ENCODE assay signal across 30 mouse cellular contexts in genomic region chr19:3375945-3376495, GRCm38 (mm10). TPM values are rescaled to one million over a fixed set of nuclear protein-coding genes. Genes with fewer than 3 reads are reported as not detected.
DNase-seq lines count a peak whose midpoint lies in the region; TF ChIP-seq lines count a peak whose summit lies in the region.
"Had no signal": no experiment of that assay in that cellular context is flagged by ENCODE, and none has a peak within 500 bp of the region (broad histone marks: within the 10 kb centered on the region; RNA-seq: fewer than 3 reads in every experiment).

No protein-coding gene starts in this region.

- no peak overlapping the region for H3K4me3 ChIP-seq in spleen, adult 2 months (ENCODE audit: extremely low read depth, insufficient read depth, insufficient read length)
- no peak overlapping the region for H3K4me3 ChIP-seq in macrophage (ENCODE audit: inconsistent target)
- H3K4me3 ChIP-seq: embryonic facial prominence, embryonic 13.5 days; forebrain, embryonic 10.5 days; forebrain, embryonic 15.5 days; heart, embryonic 13.5 days; hindbrain, embryonic 13.5 days; limb, embryonic 13.5 days; liver, embryonic 12.5 days; megakaryocyte, embryonic 14.5 days; midbrain, embryonic 12.5 days; myocyte; stomach, embryonic 15.5 days had no signal

- no peak for TF ChIP-seq POLR2A in spleen, adult 2 months (IDR thresholded peaks at IDR 0.05; ENCODE audit: low read depth, low read length)

- no peaks in the 10 kb centered on the region for H3K4me1 ChIP-seq in spleen, adult 2 months (ENCODE audit: control insufficient read depth, insufficient read depth, insufficient read length)
- H3K4me1 ChIP-seq: forebrain, embryonic 10.5 days; forebrain, embryonic 15.5 days; heart, embryonic 13.5 days; hindbrain, embryonic 13.5 days; limb, embryonic 13.5 days; midbrain, embryonic 12.5 days had no signal

- H3K27ac ChIP-seq in spleen, adult 2 months (ENCODE audit: insufficient read depth, low read length) = peak overlapping the region; percentile 4; the same call in 1 of the 2 replicates
- peak overlapping the region; percentile 90 for H3K27ac ChIP-seq in macrophage
- H3K27ac ChIP-seq: embryonic facial prominence, embryonic 13.5 days; forebrain, embryonic 10.5 days; forebrain, embryonic 15.5 days; heart, embryonic 13.5 days; hindbrain, embryonic 13.5 days; kidney, postnatal 0 days; limb, embryonic 13.5 days; liver, embryonic 12.5 days; midbrain, embryonic 12.5 days; stomach, embryonic 15.5 days had no signal

- WGBS in spleen, adult 2 months = 86% methylated on average over 7 of the region's 7 CpGs
- WGBS in macrophage (ENCODE audit: missing documents) = 91% methylated on average over 7 of the region's 7 CpGs

- peaks cover 45% of the 10 kb centered on the region for H3K36me3 ChIP-seq in spleen, adult 2 months (ENCODE audit: control insufficient read depth, insufficient read depth, low read length)
- peaks cover 44% of the 10 kb centered on the region for H3K36me3 ChIP-seq in macrophage (ENCODE audit: inconsistent target)
- H3K36me3 ChIP-seq: forebrain, embryonic 10.5 days; forebrain, embryonic 15.5 days; midbrain, embryonic 12.5 days had no signal

- TF ChIP-seq CTCF in spleen, adult 2 months (IDR thresholded peaks at IDR 0.05; ENCODE audit: extremely low read depth, insufficient read depth, insufficient read length, insufficient replicate concordance) = no peak

- intact Hi-C loops in heart, postnatal 25 days (cut with DNase I) = no loop called here

- H3K79me2 ChIP-seq in macrophage (ENCODE audit: inconsistent target) = no peaks in the 10 kb centered on the region

- no peaks in the 10 kb centered on the region for H3K27me3 ChIP-seq in spleen, adult 2 months (ENCODE audit: control insufficient read depth, insufficient read depth, low read length)
- H3K27me3 ChIP-seq: CH12.LX; embryonic facial prominence, embryonic 13.5 days; forebrain, embryonic 15.5 days; heart, embryonic 13.5 days; hindbrain, embryonic 13.5 days; limb, embryonic 13.5 days; liver, embryonic 12.5 days; megakaryocyte, embryonic 14.5 days; midbrain, embryonic 12.5 days; stomach, embryonic 15.5 days had no signal

- DNase-seq in cerebellum, postnatal 10 days = peak; percentile 38 to 44
- no peak for DNase-seq in cerebellum, adult 9-10 months
- no peak for DNase-seq in spleen, adult 2 months (ENCODE audit: low read depth in 1 of 2, low spot score in 2 of 2)
- no peak for DNase-seq in spleen, postnatal 4 days (ENCODE audit: low spot score in 2 of 2)
- DNase-seq in lung, postnatal 10 days = peak; percentile 82
- DNase-seq in heart, postnatal 25 days (ENCODE audit: low spot score) = no peak
- DNase-seq in kidney, postnatal 10 days = no peak
- DNase-seq: cerebellum, adult 2 months; gastrocnemius, postnatal 10 days; heart, postnatal 14 days; kidney, adult 8-10 months; lung, embryonic 14.5 days; thymus, postnatal 14 days had no signal

RNA-seq across cellular contexts. Expression of gene Tesmin, which starts 12.6 kb away (rescaled TPM):
- polyA plus RNA-seq in spleen, adult 2 months (2012; rRNA removed) = 0.43 and 0.74 TPM in 2 replicates
- 1 to 10 TPM in 15 of 26 experiments, under 1 TPM in 6, not detected in 5; 0.37 to 2.0 (median 1.3) TPM for total RNA-seq in macrophage (2018; cell fraction: chromatin; rRNA removed)
- total RNA-seq in macrophage (2018; cell fraction: cytosol; rRNA removed) = 1 to 10 TPM in 1 of 26 experiments, under 1 TPM in 25; 0.33 to 1.1 (median 0.59) TPM
- total RNA-seq in macrophage (2018; cell fraction: nucleus; rRNA removed) = 1 to 10 TPM in 12 of 26 experiments, under 1 TPM in 12, not detected in 2; 0.24 to 2.4 (median 0.98) TPM
- 0.16 to 0.80 TPM (median 0.49 TPM) in 3 replicates for polyA plus RNA-seq in macrophage (2018)
- 1 to 10 TPM; 3.9 to 4.2 TPM for total RNA-seq in heart, postnatal 25 days (2021)

RNA-seq across cellular contexts. Expression of gene Gal, which starts 38.3 kb away (rescaled TPM):
- 13.1 and 22.2 TPM in 2 replicates for polyA plus RNA-seq in spleen, adult 2 months (2012; rRNA removed)
- not detected for total RNA-seq in macrophage (2018; cell fraction: chromatin; rRNA removed)
- under 1 TPM in 18 of 26 experiments, not detected in 8; 0.20 to 0.65 (median 0.33) TPM for total RNA-seq in macrophage (2018; cell fraction: cytosol; rRNA removed)
- total RNA-seq in macrophage (2018; cell fraction: nucleus; rRNA removed) = under 1 TPM in 1 of 26 experiments, not detected in 25; 0.91 TPM
- not detected in 3 replicates for polyA plus RNA-seq in macrophage (2018)
- not detected for total RNA-seq in heart, postnatal 25 days (2021)
- total RNA-seq: CH12.LX; common myeloid progenitor, adult 5-6 weeks; heart, adult 8-10 months; heart, postnatal 14 days had no signal
- polyA plus RNA-seq: C2C12, myocyte had no signal

RNA-seq across cellular contexts. Expression of gene Cpt1a, which starts 53.9 kb away (rescaled TPM):
- polyA plus RNA-seq in spleen, adult 2 months (2012; rRNA removed) = 45.9 and 68.9 TPM in 2 replicates
- 10 to 100 TPM in 24 of 26 experiments, 1 to 10 TPM in 2; 8.6 to 87.1 (median 48.0) TPM for total RNA-seq in macrophage (2018; cell fraction: chromatin; rRNA removed)
- 100 to 1,000 TPM in 1 of 26 experiments, 10 to 100 TPM in 25; 54.2 to 105 (median 76.0) TPM for total RNA-seq in macrophage (2018; cell fraction: cytosol; rRNA removed)
- total RNA-seq in macrophage (2018; cell fraction: nucleus; rRNA removed) = 10 to 100 TPM; 30.6 to 80.4 (median 49.2) TPM
- polyA plus RNA-seq in macrophage (2018) = 64.9 to 112 TPM (median 73.6 TPM) in 3 replicates
- 10 to 100 TPM; 60.2 to 60.5 TPM for total RNA-seq in heart, postnatal 25 days (2021)

Comparison
In these comparisons a context has a peak if more than half of its experiments do, and no peak if none do; other contexts are left out.
1. DNase-seq: peak in cerebellum, postnatal 10 days (2 of 2) and lung, postnatal 10 days (single experiment); none in cerebellum, adult 9-10 months (single experiment), spleen, adult 2 months (0 of 2), spleen, postnatal 4 days (0 of 2), heart, postnatal 25 days (single experiment) and kidney, postnatal 10 days (single experiment).
2. RNA of gene Gal, which starts 38.3 kb away (polyA plus RNA-seq): 13.1 to 22.2 TPM in spleen, adult 2 months; not detected in macrophage; every median in the first group is over 10 times any median in the second.